Mouse (Mus musculus): ENCODE data around the gene Sorcs3. TPM values are rescaled to one million over a fixed set of nuclear protein-coding genes. Genes with fewer than 3 reads are reported as not detected.

The Sorcs3 gene
- polyA plus RNA-seq, 1 experiment = not detected

DNA sequence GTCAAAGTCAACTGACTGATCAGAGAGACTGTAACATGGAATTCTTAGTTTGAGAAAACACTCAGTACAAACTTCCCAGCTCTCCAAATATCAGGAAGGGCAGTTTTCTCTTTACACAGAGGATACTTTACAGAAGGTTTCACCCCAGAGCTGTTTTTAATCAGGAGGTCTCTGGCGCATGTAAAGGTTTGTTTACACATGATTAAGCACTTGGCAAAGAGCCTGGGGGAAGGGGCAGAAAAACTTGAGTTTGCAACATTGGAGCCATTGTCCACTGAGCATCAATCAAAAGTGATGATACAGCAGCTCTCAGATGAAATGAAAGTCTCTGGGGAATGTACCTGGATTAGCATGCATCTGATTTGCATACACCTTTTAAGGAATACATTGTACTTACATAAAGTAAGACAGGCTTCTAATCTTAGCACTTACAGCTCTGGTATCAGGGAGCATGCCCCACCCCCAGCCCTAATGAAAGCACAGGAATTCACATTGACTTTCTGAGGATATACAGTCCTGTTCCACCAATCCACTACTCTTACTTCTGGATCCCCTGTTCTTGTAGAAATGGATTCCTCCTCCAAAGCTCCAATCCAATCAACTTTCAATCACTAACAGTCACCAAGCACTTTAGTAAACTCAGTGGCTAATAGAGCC is 500.6 kb downstream of the Sorcs3 start:
- TF ChIP-seq GATA1 (IDR thresholded peaks at IDR 0.05; ENCODE audit: borderline replicate concordance, low read length) = no peak
- TF ChIP-seq FLI1 (IDR thresholded peaks at IDR 0.05; ENCODE audit: low read length) = no peak
- no peaks in the 10 kb centered on the region for H3K4me1 ChIP-seq
- H3K36me3 ChIP-seq (replicated peaks; ENCODE audit: low read length) = no peaks in the 10 kb centered on the region
- no peak overlapping the region for H3K4me3 ChIP-seq (replicated peaks)
- H3K9me3 ChIP-seq = peaks cover 14% of the 10 kb centered on the region; the same call in 1 of the 2 replicates
- no peaks in the 10 kb centered on the region for H3K27me3 ChIP-seq (replicated peaks)

- Histone ChIP-seq H3K27me3 (replicated peaks) (no peaks in the 10 kb centered on the region), H3K4me1 (no peaks in the 10 kb centered on the region), H3K36me3 (replicated peaks; ENCODE audit: low read length) (no peaks in the 10 kb centered on the region), H3K9me3 (peaks cover 12% of the 10 kb centered on the region; the same call in 1 of the 2 replicates), H3K4me3 (replicated peaks) (no peak overlapping the region)
- TF ChIP-seq GATA1 (IDR thresholded peaks at IDR 0.05; ENCODE audit: borderline replicate concordance, low read length) (no peak), FLI1 (IDR thresholded peaks at IDR 0.05; ENCODE audit: low read length) (no peak)
Measured at GRCm38 (mm10) chr19:48706924-48707320, 501.1 kb downstream of the Sorcs3 start.

GRCm38 (mm10) chr19:48725851-48726419 is 520.1 kb downstream of the Sorcs3 start:
- peaks cover 17% of the 10 kb centered on the region for H3K9me3 ChIP-seq
- no peaks in the 10 kb centered on the region for H3K4me1 ChIP-seq
- H3K27me3 ChIP-seq (replicated peaks) = no peaks in the 10 kb centered on the region
- TF ChIP-seq FLI1 (IDR thresholded peaks at IDR 0.05; ENCODE audit: low read length) = no peak
- H3K4me3 ChIP-seq (replicated peaks) = no peak overlapping the region
- no peaks in the 10 kb centered on the region for H3K36me3 ChIP-seq (replicated peaks; ENCODE audit: low read length)

DNA sequence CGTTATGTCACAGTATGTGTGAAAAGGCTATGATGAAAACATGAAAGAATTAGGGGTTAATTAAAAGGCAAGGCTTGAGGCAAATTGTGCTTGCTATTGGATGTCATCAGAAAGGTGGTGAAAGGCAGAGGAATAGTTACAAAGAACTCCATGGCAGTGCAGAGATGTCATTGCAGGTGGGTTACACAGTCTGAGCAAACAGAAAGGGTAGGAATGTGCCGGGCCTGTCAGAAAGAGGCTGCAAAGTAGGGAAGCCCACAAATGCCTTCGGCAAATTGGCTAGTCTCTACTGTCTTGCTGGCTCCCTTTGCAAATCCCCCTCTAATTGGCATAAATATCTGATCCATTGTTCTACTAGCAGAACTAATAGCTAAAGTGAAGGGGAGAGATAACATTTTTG is 521.2 kb downstream of the Sorcs3 start:
- no peak for TF ChIP-seq FLI1 (IDR thresholded peaks at IDR 0.05; ENCODE audit: low read length)
- TF ChIP-seq GATA1 (IDR thresholded peaks at IDR 0.05; ENCODE audit: borderline replicate concordance, low read length) = no peak
- no peaks in the 10 kb centered on the region for H3K4me1 ChIP-seq
- H3K9me3 ChIP-seq = peaks cover 22% of the 10 kb centered on the region
- no peak overlapping the region for H3K4me3 ChIP-seq (replicated peaks)
- no peaks in the 10 kb centered on the region for H3K27me3 ChIP-seq (replicated peaks)
- H3K36me3 ChIP-seq (replicated peaks; ENCODE audit: low read length) = no peaks in the 10 kb centered on the region

DNA sequence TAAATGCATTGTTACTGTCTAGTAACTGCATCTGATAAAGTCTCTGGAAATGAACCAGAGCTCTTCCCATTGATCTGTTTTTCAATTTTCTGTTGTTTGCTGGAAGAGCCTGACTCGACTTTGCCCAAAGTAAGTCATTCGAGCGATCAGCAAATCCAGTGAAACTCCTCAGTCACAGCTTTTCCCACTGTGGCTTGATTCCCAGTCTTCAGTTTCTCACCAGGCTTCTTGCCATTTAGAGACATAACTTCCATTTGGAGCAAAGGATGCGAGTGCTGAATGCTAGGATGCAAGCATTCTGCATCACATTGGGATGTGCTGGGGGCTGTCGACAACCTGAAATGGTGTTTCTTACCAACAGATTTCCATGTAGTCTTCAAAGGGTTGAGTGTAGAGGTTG is 521.8 kb downstream of the Sorcs3 start:
- Histone ChIP-seq H3K4me3 (replicated peaks) (no peak overlapping the region), H3K27me3 (replicated peaks) (no peaks in the 10 kb centered on the region), H3K36me3 (replicated peaks; ENCODE audit: low read length) (no peaks in the 10 kb centered on the region), H3K9me3 (peaks cover 24% of the 10 kb centered on the region), H3K4me1 (no peaks in the 10 kb centered on the region)
- TF ChIP-seq GATA1 (IDR thresholded peaks at IDR 0.05; ENCODE audit: borderline replicate concordance, low read length) (no peak), FLI1 (IDR thresholded peaks at IDR 0.05; ENCODE audit: low read length) (no peak)

- Histone ChIP-seq H3K36me3 (replicated peaks; ENCODE audit: low read length) (no peaks in the 10 kb centered on the region), H3K4me3 (replicated peaks) (no peak overlapping the region), H3K4me1 (no peaks in the 10 kb centered on the region), H3K27me3 (replicated peaks) (no peaks in the 10 kb centered on the region), H3K9me3 (peaks cover 22% of the 10 kb centered on the region)
- TF ChIP-seq GATA1 (IDR thresholded peaks at IDR 0.05; ENCODE audit: borderline replicate concordance, low read length) (no peak), FLI1 (IDR thresholded peaks at IDR 0.05; ENCODE audit: low read length) (no peak)
Measured at GRCm38 (mm10) chr19:48731731-48732130, 525.9 kb downstream of the Sorcs3 start.

GRCm38 (mm10) chr19:48734370-48734769 is 528.5 kb downstream of the Sorcs3 start:
- Histone ChIP-seq H3K27me3 (replicated peaks) (no peaks in the 10 kb centered on the region), H3K36me3 (replicated peaks; ENCODE audit: low read length) (no peaks in the 10 kb centered on the region), H3K4me1 (no peaks in the 10 kb centered on the region), H3K9me3 (peaks cover 14% of the 10 kb centered on the region), H3K4me3 (replicated peaks) (no peak overlapping the region)
- no peak for TF ChIP-seq FLI1 (IDR thresholded peaks at IDR 0.05; ENCODE audit: low read length)
- no peak for TF ChIP-seq GATA1 (IDR thresholded peaks at IDR 0.05; ENCODE audit: borderline replicate concordance, low read length)

- Histone ChIP-seq H3K36me3 (replicated peaks; ENCODE audit: low read length) (no peaks in the 10 kb centered on the region), H3K4me3 (replicated peaks) (no peak overlapping the region), H3K27me3 (replicated peaks) (no peaks in the 10 kb centered on the region), H3K9me3 (peaks cover 7% of the 10 kb centered on the region), H3K4me1 (no peaks in the 10 kb centered on the region)
- TF ChIP-seq GATA1 (IDR thresholded peaks at IDR 0.05; ENCODE audit: borderline replicate concordance, low read length) (no peak), FLI1 (IDR thresholded peaks at IDR 0.05; ENCODE audit: low read length) (no peak)
Measured at GRCm38 (mm10) chr19:48737554-48737953, 531.7 kb downstream of the Sorcs3 start.

GRCm38 (mm10) chr19:48755156-48755555 is 549.3 kb downstream of the Sorcs3 start:
- TF ChIP-seq GATA1 (IDR thresholded peaks at IDR 0.05; ENCODE audit: borderline replicate concordance, low read length) = no peak
- no peak for TF ChIP-seq FLI1 (IDR thresholded peaks at IDR 0.05; ENCODE audit: low read length)

GRCm38 (mm10) chr19:48756831-48757230 is 551.0 kb downstream of the Sorcs3 start:
- H3K4me1 ChIP-seq = no peaks in the 10 kb centered on the region
- no peaks in the 10 kb centered on the region for H3K27me3 ChIP-seq (replicated peaks)
- H3K4me3 ChIP-seq (replicated peaks) = no peak overlapping the region
- peaks cover 29% of the 10 kb centered on the region for H3K9me3 ChIP-seq
- TF ChIP-seq FLI1 (IDR thresholded peaks at IDR 0.05; ENCODE audit: low read length) (no peak), GATA1 (IDR thresholded peaks at IDR 0.05; ENCODE audit: borderline replicate concordance, low read length) (no peak)
- no peaks in the 10 kb centered on the region for H3K36me3 ChIP-seq (replicated peaks; ENCODE audit: low read length)

More at GRCm38 (mm10) chr19:48755156-48755555, 549.3 kb downstream of the Sorcs3 start:
- Histone ChIP-seq H3K4me3 (replicated peaks) (no peak overlapping the region), H3K27me3 (replicated peaks) (no peaks in the 10 kb centered on the region), H3K4me1 (no peaks in the 10 kb centered on the region), H3K36me3 (replicated peaks; ENCODE audit: low read length) (no peaks in the 10 kb centered on the region), H3K9me3 (peaks cover 33% of the 10 kb centered on the region)
